Mouse (Mus musculus) megakaryocyte, embryonic 14.5 days (primary cell): Measurements from ENCODE around the gene Rsbn1l.

Source experiments
- FLI1 ChIP-seq: IDR thresholded peaks from 2 replicates; pipeline ENCODE4 v1.6.1; 2012; ENCODE audit warnings: low read length, inconsistent platforms, mixed read lengths
- GATA1 ChIP-seq: IDR thresholded peaks from 3 replicates; pipeline ENCODE4 v1.6.1; 2012; ENCODE audit warnings: mixed read lengths, low read length, inconsistent platforms, borderline replicate concordance

- TF ChIP-seq GATA1 (no peak), FLI1 (no peak)
Observed at GRCm38 (mm10) chr5:20855066-20855465, 101.1 kb downstream of the Rsbn1l start.
